Mouse (Mus musculus): ENCODE measurements around the gene Rpp25.

DNA sequence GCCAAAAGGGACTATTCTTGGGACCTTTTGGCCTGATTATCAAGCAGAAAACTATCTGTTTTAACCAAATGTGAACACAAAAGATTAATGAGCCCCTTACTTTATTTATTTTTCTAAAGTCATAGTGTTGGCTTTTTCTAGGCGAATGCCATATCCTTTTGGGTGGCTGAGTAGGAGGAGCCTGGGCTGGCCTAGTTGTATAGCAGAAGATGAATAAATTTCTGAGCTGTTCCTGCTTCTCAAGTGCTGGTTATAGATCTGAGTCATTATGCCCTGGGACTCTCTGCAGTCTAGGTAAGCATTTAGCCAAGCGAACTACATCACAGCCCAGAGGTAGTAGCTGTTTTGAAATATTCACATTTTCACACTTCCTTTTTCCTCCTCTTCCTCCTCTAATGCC, 21.7 kb downstream of the Rpp25 start:
- TF ChIP-seq CTCF (IDR thresholded peaks at IDR 0.05; ENCODE audit: insufficient read depth, low read length), result no peak
- no peak for TF ChIP-seq POLR2A (IDR thresholded peaks at IDR 0.05; ENCODE audit: borderline replicate concordance, extremely low read depth, low read depth, low read length)

All from lung, adult 2 months (tissue).